Mouse (Mus musculus) gonadal fat pad, adult 2 months (tissue): ENCODE measurements around the gene Zfp768. TPM values are rescaled to one million over a fixed set of nuclear protein-coding genes. Genes with fewer than 3 reads are reported as not detected.
A peak's percentile ranks its signal among the peaks of the same experiment; 100 is the strongest.
"Not testable (repeated sequence)": the region's sequence is repeated elsewhere in the genome, so short reads cannot be mapped to it uniquely, and the experiment has no call there.

Experiments
- DNase-seq: peaks from one replicate; pipeline ENCODE4 v3.0.0-alpha.2; 2012; ENCODE audit warnings: low read depth
- polyA plus RNA-seq: library from polyadenylated mRNA; depleted of rRNA; stranded (reverse); fragments of >200 nt; gene quantifications from 2 replicates; pipeline ENCODE4 v1.2.3, GENCODE M21; 2012

Gene Zfp768
- polyA plus RNA-seq, 1 experiment, result 22.7 TPM

DNA sequence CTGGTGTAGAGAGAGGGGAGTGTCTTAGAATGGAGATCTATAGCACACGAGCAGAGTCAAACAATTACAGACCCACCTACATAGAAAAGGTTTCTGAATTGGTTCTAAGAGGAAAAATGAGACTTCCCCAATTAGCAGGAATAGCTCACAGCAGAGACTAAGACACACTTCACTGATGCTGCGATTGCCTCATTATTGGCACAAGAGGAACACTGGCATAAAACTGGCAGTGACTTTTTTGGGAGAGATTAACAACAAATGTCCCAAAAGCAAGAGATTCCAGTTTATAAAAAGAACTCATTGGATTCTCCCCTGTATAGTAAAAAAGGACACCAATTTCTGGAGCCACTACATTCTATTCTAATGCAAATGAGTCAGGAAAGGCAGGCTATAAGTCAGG lies 12.5 kb upstream of the Zfp768 start:
- no peak for DNase-seq

DNA sequence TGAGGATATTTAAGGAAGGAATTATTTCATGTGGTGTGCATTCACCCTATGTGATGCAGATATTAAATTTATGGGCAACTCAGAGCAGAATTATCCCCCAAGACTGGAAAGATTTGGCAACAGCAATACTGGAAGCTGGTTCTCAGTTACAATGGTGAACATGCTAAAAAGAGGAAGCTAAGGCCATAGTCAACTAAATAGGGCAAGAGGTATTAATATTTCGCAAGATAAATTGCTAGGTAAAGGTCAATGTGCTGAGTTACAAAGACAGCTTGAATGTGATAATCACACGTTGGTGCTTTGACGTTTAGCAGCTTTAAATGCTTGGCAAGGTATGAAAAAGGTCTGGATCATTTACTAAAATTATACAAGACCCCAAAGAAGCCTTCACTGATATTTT lies 10.4 kb upstream of the Zfp768 start:
- DNase-seq, result no peak

DNA sequence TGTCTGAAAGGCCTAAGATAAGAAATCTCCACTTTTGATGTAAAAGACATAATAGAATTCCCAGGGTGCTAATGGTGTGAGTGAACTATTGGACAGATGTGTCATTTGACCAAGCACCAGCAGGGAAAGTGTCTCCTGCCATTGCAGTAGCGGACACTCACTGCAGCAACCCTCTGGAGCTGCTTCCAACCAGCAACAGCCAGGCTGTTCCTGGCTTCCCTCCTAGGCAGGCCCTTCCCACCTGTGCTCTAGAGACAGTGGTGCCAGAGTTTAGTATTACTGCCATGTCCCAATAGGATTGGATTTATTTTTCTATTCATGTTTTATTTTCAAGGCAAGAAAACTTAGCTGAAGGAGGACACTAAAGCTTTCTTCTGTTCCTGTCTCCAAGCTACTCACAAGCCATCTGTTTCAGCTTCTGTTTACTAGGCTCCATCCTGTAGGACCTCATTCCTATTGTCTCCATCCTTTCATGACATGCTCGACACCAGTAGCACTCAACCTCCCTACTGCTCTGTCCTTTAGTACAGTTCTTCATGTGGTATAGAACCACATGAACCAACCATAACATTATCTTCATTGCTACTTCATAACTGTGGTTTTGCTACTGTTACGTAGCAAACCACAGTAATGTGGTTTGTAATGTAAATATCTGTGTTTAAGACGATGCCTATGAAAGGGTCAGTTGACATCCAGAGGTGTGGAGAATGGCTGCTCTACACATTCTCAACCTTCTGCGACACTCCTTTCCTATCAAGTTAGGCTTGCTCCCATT lies 6.0 kb upstream of the Zfp768 start:
- DNase-seq, result no peak

DNA sequence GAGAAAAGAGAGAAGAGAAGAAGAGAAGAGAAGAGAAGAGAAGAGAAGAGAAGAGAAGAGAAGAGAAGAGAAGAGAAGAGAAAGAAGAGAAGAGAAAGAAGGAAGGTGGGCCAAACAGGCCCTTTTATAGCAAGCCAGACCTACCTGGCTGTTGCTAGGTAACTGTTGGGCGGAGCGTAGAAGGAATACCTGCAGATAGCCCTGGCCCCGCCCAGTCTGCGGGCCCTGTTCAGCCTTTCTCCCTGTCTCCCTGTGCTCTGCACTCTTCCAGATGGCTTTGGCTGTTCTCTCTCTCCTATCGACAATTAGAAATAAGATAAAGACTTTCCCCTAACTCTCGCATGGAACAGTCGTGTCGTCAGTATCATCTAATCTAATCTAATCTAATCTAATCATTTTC lies 1.3 kb upstream of the Zfp768 start:
- DNase-seq, result no peak

DNA sequence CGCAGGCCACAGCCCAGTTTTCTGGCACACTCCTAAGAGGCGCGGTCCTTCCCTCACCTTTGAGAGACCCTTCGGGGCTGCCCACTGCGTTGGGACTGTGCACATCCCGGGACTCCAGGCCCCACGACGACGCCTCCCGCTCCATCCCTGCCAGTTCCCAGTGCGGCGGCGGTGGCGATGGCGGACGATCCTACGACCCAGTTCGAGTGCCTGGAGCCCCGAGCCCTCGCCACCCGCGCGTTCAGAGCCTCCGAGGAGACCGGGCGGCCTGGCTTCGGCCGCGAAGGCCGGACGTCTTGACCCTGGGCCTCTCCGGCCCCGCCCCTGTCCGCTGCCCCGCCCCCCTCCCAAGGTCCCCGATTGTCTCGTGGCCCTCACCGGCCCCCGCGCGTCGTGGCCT lies 297 bp downstream of the Zfp768 start:
- no peak for DNase-seq

DNA sequence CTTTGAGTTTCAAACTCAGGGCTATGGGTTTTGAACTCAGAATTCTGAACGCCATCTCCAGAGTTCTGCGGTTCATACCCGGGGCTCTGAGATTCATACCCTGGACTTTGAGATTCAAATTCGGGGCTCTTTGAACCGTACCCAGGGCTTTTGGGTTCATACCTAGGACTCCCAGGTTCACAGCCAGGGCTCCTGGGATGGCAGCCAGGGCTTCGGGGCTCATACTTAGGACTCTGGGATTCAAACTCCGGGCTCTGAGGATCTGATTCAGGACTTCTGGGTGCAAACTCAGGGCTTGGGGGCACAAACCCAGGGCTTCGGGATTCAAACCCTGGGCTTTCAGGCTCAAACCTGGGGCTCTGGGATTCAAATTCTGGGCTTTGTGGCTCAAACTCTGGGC lies 1.0 kb downstream of the Zfp768 start:
- no peak for DNase-seq

DNA sequence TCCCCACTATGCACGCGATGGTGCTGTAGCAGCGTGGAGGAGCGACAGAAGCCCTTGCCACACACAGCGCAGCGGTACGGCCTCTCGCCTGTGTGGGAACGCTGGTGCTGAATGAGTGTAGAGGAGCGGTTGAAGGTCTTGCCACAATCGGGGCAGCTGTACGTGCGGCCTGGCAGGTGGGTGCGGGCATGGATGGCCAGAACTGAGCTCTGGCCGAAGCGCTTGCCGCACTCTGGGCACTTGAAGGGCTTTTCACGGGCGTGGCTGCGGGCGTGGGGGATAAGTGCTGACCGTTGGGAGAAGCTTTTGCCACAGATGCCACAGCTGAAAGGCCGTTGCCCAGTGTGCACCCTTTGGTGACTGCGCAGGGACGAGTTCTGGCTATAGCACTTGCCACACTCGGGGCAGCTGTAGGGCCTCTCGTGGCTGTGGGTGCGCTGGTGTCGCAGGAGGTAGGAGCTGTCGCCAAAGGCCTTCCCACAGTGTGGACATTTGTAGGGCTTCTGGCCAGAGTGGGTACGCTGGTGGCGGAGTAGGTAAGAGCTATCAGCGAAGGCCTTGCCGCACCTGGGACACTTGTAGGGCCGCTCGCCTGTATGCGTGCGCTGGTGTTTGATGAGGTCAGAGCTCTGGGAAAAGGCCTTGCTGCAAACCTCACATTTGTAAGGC lies 1.9 kb downstream of the Zfp768 start:
- DNase-seq, result no peak

DNA sequence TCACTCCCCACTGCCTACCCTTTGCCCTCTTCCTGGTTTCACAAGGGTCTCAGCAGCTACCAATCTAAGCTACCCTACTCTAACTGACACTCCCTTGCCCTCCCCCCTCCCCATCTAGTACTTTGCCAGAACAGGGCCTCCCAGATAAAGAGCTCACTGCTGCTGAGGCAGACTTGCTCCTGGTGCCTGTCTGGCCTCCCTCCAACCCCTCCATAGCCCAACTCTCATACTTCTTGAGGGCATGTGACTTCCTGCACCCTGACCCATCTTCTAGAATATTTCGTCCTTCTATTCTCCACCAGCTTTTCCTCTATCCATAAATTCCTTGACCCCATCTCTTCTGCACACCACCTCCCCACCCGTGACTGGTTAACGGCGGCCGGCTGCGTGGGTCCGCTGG lies 2.5 kb downstream of the Zfp768 start:
- DNase-seq, result no peak

DNA sequence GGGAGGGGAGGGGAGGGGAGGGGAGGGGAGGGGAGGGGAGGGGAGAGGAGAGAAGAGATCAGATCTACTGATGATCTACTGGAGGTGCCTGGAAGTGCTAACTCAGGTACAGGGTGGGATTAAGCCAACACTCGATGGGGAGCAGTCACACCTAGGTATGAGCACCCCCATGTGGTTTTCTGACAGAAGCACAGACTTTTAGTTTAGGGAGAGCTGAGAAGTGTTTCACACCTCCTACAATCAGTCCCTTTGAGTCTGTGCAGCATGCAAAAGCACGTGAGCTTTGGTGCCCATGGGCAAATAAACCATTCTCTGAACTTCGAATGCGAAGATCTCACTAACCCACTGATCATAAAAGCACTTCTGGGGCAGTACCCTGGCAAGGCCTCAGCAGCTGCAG lies 3.1 kb downstream of the Zfp768 start:
- no peak for DNase-seq

DNA sequence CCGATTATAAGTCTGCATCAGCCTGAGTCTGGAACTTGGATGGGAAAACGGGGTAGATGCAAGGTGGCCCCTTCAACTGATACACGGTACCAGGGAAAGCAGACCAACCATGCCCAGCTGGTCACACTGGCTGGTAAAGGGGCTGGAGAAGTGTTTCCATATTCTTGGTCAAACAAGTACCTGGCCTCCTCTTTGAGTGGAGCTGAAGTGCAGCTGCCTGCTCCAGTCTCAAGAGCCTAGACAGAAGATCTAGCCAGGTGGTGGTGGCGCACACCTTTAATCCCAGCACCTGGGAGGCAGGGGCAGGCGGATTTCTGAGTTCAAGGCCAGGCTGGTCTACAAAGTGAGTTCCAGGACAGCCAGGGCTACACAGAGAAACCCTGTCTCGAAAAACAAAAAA lies 3.5 kb downstream of the Zfp768 start:
- DNase-seq, result not testable (repeated sequence)

DNA sequence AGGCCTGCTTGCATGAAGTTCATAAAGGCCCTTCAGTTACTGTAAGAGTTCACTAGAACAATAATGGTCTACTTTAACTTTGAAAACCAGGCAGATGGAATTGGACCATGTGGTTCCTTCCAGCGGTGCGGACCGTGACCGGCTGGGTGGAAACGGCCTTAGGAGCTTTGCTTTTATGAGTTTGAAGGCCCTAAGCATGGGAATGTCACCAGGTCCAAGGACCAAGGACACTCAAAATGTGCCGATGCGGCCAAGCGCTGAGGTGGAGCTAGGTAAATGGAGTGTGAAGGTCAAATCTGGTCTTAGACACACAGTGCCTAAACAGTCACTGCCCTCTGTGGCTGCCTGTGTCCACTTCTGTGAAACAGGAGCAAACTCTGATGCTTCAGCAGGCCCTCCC lies 4.0 kb downstream of the Zfp768 start:
- no peak for DNase-seq

DNA sequence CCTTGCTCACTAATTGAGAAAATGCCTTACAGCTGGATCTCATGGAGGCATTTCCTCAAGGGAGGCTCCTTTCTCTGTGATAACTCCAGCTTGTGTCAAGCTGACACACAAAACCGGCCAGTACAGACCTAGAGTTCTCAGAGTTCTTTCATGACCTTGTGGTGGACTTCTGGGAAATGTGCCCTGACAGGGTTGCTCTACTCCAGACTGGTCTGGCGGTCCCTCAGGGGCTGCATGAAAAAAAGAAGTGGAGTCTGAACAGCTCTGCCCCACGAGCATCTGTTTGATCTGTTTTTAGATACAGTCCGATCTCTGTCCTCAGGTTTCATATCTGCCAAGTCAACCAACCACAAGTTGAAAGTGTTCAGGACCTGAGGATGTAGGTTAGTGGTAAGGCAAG lies 7.8 kb downstream of the Zfp768 start:
- no peak for DNase-seq

DNA sequence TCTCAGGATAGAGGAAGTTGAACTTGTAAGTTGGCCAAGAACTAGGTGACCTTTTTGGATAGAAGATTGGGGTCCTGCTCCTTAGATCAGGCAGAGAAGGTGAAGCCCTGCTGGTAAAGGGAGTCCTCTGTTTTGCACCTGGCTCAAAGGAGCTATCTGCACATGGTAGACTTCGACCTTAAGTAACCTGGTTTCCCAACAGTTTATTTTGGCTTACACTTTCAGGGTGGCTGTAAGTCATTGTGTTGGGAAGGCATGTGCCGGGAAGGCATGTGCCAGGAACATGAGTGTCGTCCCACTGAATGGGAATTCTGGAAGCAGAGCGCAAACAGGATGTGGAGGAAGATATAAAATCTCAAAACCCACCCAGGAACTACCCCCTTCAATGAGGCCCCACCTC lies 9.8 kb downstream of the Zfp768 start:
- DNase-seq, result no peak

DNA sequence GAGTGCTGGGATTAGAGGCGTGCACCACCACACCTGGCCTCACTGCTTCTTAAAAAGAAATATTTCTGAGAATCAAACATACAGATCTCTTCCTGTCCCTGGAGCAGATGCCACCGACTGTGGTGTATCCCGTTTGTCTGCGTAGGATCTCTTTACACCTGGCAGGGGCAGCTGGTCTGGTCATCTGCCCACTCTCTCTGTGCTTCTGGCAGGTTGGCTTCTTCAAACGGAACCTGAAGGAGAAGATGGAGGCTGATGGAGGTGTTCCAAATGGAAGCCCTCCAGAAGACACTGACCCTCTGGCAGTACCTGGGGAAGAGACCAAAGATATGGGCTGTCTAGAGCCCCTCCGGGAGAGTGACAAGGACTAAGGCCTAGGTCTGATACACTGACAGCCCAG lies 12.1 kb downstream of the Zfp768 start:
- no peak for DNase-seq

DNA sequence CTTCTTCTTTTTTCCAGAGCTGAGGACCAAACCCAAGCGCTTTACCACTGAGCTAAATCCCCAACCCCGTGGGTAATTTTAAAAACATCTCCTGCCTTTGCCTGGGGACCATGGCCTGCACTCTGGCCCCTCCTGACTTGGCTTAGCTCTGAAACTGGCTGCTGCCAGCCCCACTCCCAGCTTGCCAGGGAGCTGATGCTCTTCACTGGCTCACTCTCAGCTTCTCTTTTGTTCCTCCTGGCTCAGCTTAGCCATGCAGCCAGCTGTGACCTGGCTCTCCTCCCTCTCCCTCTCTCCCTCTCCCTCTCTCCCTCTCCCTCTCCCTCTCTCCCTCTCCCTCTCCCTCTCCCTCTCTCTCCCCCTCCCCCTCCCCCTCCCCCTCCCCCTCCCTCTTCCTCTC lies 18.7 kb downstream of the Zfp768 start:
- no peak for DNase-seq

DNA sequence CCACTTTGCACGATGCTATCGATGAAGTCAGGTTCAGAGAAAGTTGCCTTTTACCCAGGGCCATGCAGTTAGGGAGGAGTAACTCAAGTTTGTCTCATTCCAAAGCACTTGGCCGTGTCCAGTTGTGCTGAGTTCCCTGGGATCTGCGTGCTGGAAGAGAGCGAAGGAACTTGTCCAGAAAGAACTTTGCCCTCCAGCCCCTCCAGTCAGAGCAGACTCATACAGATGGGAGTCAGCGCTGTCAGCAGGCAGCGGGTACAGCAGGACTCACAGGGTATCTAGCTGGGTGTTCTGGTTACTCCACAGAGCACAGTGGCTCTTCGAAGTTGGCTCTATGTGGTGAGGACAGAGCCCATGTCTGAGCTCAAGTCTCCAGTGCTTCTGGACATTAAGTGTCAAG lies 19.8 kb downstream of the Zfp768 start:
- no peak for DNase-seq

DNA sequence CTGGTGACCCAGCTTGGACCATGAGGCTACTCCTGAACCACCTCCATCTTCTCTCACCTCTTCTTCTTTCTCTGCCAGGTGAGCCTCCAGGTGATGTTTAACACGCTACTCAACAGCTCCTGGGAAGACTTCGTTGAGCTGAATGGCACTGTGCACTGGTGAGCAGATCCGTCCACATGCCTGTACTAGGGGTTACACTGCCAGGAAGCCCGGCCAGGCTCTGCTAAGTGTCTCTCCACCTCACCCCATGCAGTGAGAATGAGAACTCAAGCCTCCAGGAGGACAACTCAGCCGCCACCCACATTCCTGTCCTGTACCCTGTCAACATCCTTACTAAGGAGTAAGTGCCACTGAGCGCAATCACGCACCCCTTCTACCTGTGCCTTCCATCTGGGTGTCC lies 20.4 kb downstream of the Zfp768 start:
- no peak for DNase-seq

DNA sequence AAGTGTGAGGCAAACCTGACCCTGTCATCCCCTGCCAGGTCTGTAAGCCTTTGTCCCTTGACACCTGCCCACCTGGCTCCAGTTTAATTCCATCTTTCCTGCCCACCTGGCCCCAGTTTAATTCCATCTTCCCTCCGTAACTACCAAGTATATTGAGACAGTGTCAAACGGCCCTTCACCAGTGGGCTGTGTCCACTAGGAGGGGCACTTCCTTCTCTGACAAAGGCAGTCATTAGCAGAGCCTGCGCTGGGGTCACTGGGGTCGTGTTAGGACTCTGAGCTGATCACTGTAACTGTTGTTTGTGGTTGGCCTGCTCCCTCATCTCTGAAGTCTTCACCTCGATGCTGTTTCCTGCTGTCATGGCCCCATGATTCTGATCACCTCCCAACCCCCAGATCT lies 23.3 kb downstream of the Zfp768 start:
- no peak for DNase-seq

DNA sequence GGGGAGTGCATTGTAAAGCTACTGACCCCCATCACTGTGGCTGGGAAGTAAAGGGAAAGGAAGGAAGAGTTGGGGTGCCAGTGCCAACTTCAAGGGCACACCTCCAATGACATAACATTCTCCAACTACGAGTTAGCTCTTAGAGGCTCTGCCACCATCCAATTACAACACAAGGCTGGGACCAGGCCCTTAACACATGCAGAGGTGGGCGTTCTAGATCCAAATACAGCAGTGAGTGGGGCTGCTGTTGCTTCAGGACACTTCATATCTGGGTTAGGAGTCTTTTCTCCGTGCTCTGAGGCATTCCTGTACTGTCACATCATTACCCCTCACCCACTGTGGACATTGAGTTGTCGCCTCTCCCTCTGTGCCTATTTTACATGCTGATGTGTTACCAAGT lies 24.3 kb downstream of the Zfp768 start:
- DNase-seq, result no peak

DNA sequence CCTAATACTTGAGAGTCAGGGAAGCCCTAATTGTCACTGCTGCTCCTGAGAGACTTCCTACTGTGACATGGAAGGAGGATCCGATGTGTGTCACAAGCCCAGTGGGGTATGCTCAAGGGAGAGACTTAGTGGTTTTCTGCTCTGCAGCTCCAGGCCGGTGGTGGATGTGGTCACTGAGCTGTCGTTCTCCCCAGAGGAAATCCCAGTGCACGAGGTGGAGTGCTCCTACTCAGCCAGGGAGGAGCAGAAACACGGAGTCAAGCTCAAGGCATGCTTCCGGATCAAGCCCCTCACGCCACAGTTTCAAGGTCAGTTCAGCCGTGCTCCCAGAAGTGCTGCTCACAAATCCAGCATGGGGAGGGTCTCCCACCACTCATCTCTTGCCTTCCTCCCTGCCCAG lies 31.5 kb downstream of the Zfp768 start:
- no peak for DNase-seq

DNA sequence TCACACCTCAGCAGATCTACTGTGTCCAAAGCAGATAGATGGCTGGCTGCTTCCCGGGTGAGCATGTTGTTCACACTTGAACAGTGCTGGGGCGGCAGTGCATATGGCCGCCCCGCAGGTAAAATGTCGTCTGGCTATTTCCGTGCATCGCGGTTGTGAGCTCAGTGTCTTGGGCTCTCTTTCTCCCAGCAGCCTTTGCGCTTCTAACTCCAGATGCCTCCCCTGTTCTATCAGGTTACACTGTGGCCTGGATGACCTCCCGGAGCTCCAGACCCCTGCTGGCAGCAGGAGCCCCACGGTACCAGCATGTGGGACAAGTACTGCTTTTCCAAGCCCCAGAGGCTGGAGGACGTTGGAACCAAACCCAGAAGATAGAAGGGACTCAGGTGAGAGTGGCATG lies 35.4 kb downstream of the Zfp768 start:
- no peak for DNase-seq

DNA sequence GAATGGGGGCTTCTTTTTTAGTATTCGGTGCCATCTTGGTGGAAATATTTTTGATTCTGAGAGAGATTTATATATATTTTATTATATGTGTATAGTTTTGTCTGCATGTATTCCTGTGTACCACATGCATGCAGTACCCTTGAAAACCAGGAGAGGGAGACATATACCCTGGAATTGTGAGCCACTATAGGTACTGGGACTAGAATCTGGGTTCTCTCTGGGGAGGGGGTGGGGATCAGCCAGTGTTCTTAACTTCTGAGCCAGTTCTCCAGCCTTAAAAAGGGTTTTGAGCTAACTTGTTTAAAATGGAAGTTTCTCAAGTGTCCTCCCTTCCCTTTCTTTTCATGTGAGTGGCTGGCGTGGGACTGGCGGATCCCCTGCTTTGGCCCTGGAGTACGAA lies 36.5 kb downstream of the Zfp768 start:
- peak; percentile 16 for DNase-seq

DNA sequence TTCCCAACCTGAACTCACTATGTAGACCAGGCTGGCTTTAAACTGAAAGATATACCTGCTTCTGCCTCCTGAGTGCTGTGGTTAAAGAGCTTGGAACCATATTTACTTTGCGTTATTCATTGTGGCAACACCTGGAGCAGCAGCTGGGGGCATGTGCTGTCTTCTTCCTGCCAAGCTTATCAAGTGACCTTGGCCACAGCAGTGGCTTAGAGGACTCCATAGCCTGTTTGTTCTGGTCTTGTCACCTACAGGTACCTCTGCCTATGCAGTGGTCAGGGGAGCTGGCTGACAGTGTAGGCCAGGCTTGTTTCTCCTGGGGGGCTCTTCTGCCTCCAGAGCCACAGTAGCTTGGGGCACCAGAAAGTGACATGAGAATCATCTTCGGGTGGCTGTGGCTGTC lies 37.0 kb downstream of the Zfp768 start:
- no peak for DNase-seq
